Mouse (Mus musculus) kidney, adult 2 months (tissue): Measurements from ENCODE around the gene Cdh24. TPM values are rescaled to one million over a fixed set of nuclear protein-coding genes. Genes with fewer than 3 reads are reported as not detected.

ENCODE experiments used
- DNase-seq: peaks from one replicate; pipeline ENCODE4 v3.0.0; 2021
- H3K27ac ChIP-seq: fragments of 200-500 bp; 2 replicates; pipeline ENCODE4 v1.5.1; 2012; ENCODE audit warnings: low read depth, low read length, control low read depth, inconsistent platforms; ENCODE audit not compliant: insufficient read depth
- H3K27me3 ChIP-seq: fragments of 200-500 bp; replicated peaks from 2 replicates; pipeline ENCODE4 v1.6.1; 2012; ENCODE audit warnings: mild to moderate bottlenecking, moderate library complexity, low read length, inconsistent platforms; ENCODE audit not compliant: control insufficient read depth, insufficient read depth
- H3K36me3 ChIP-seq: fragments of 200-500 bp; 2 replicates; pipeline ENCODE4 v1.6.1; 2012; ENCODE audit warnings: mild to moderate bottlenecking, moderate library complexity, low read length, inconsistent platforms; ENCODE audit not compliant: control insufficient read depth, insufficient read depth
- H3K4me1 ChIP-seq: fragments of 200-500 bp; 2 replicates; pipeline ENCODE4 v1.6.1; 2011; ENCODE audit warnings: low read length; ENCODE audit not compliant: control insufficient read depth, insufficient read depth
- H3K4me3 ChIP-seq: fragments of 200-500 bp; 2 replicates; pipeline ENCODE4 v1.5.1; 2011; ENCODE audit warnings: mild to moderate bottlenecking, low read depth, low read length, control low read depth; ENCODE audit not compliant: insufficient read depth
- CTCF ChIP-seq: fragments of 200-500 bp; conservative IDR thresholded peaks from 2 replicates; pipeline ENCODE4 v1.5.1; 2011; ENCODE audit warnings: low read depth, mild to moderate bottlenecking, control low read depth, low read length, moderate library complexity, mixed read lengths; ENCODE audit not compliant: insufficient read depth, insufficient read length
- POLR2A ChIP-seq: fragments of 200-500 bp; IDR thresholded peaks from one replicate; pipeline ENCODE4 v1.6.1; 2011; ENCODE audit warnings: low read depth, low read length, control low read depth
- WGBS: fragments of 180-500 bp; shearing (Covaris S2); methylation state at CpG from one replicate; pipeline ENCODE4 v1.1.7; 2018; 5-methylcytosine and 5-hydroxymethylcytosine counted together
- polyA plus RNA-seq: library from polyadenylated mRNA; depleted of rRNA; stranded (reverse); fragments of >200 nt; gene quantifications from 2 replicates; pipeline ENCODE4 v1.2.3, GENCODE M21; 2012; rRNA removed

Cdh24 gene
- polyA plus RNA-seq, 1 experiment, result 1.2 TPM

DNA sequence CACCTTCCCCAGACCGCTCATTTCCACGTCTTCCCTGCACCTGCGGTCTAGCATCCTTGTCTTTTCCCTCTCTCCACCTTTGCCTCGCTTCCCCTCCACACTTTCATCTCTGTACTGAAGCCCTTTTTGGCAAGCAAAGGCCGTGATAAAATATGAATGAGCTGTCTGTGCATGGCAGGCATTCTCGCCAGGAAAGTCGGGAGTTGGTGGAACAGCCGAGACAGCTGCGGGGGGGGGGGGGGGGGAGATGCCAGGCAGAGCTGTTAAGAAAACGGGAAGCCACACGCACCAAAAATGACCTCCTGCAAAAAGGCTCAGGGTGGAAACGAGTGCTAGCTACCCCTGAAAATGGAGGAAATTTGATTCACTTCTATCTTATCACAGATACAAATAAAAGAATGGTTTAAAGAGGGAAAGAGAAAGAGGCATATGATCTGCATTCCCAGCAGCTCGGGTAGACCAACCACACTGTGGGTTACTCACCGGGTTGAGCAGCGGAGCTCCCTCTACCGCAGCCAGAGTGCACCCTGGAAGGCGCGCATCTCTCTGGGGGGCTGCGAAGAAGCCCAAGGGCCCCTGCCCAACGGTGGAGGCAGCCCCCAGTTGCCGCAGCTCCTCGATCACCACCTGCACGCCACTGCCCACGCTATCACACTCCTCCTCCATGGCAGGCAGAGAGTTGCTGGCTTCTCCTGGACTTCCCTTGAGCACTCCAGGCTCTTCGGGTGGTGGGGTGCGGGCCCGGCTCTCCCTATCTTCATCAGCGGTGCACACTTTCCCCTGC, 46.3 kb downstream of the Cdh24 start:
- H3K27me3 ChIP-seq, result no peaks in the 10 kb centered on the region
- H3K4me3 ChIP-seq, result no peak overlapping the region
- no peak for DNase-seq
- peaks cover 6% of the 10 kb centered on the region; the same call in 1 of the 2 replicates for H3K4me1 ChIP-seq
- H3K27ac ChIP-seq, result no peak overlapping the region
- TF ChIP-seq POLR2A, result no peak
- TF ChIP-seq CTCF, result no peak
- no peaks in the 10 kb centered on the region for H3K36me3 ChIP-seq
- WGBS, result 85% methylated on average over 28 of the region's 28 CpGs

DNA sequence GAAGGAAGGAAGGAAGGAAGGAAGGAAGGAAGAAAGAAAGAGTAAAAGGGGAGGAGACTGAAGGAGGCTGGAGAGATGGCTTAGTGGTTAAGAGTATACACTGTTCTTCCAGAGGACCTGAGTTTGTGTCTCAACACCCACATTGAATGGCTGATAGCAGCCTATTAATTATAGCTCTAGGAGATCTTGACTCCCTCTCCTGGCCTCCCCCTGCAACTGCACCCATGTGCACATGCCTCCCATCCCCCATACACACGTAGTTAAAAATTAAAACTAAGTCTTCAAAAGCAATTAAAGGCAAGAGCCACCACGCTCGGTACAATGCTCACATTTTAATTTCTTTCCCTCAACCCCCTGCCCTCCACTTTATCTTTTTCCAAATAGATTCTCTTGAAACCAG, 47.1 kb downstream of the Cdh24 start:
- no peaks in the 10 kb centered on the region for H3K27me3 ChIP-seq
- peak; percentile 19 for DNase-seq
- no peaks in the 10 kb centered on the region for H3K36me3 ChIP-seq
- TF ChIP-seq CTCF, result peak; percentile 58
- TF ChIP-seq POLR2A, result no peak
- 69% methylated on average over 3 of the region's 3 CpGs for WGBS
- H3K4me1 ChIP-seq, result peaks cover 6% of the 10 kb centered on the region; the same call in 1 of the 2 replicates
- no peak overlapping the region for H3K4me3 ChIP-seq
- no peak overlapping the region for H3K27ac ChIP-seq

DNA sequence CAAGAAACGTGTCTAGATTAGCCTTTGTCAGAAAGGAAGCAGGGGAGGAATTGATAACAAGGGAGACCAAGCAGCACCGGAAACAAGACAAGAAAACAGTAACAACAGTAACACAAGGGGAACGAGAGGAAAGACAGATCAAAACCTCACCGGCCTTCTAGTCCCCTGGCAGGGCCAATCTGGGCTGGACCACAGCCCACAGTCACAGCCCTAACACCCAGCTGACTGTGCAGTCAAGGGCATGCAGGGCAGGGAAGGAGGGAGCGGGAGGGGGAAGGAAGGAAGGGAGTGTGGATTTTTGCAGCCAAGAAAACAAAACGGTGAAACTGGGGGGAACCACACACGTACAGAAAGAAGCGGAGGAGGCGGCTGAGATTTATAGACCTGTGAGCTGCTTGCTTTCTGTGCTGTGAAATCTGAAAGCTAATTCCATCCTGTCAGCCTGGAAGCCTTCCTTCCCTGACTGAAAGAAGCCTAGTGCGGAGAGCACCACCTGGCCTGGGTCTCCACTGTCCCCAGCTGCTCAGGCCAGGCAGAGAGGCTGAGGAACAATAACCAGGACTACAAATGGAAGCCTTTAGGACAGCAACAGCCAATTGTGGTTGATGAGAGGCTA, 48.7 kb downstream of the Cdh24 start:
- 33% methylated on average over 10 of the region's 10 CpGs for WGBS
- Histone ChIP-seq H3K4me3 (no peak overlapping the region), H3K27ac (peak overlapping the region; percentile 71), H3K36me3 (no peaks in the 10 kb centered on the region), H3K4me1 (peaks cover 6% of the 10 kb centered on the region; the same call in 1 of the 2 replicates), H3K27me3 (no peaks in the 10 kb centered on the region)
- peak; percentile 56 for DNase-seq
- TF ChIP-seq CTCF (no peak), POLR2A (no peak)

DNA sequence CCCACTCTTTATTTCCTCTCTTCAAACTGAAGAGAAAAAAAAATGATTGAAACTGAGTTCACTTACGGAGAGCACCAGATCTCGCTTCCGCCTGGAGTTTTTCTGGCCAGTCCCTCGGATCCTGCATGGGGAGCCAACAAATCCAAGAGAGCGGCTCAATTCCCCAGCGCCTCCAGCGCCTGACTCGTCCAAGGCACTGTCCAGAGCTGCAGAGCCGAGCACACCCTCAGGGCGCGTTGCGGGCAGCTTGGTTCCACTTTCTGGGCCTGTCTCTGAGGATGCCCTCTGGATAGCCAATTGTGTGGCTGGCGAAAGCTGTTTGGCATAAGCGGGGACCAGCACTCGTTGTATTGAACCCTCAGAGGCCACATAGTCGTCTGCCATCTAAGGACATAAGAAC, 50.1 kb downstream of the Cdh24 start:
- Histone ChIP-seq H3K4me3 (no peak overlapping the region), H3K27ac (no peak overlapping the region), H3K27me3 (no peaks in the 10 kb centered on the region), H3K36me3 (no peaks in the 10 kb centered on the region), H3K4me1 (peaks cover 6% of the 10 kb centered on the region; the same call in 1 of the 2 replicates)
- DNase-seq, result no peak
- 93% methylated on average over 16 of the region's 16 CpGs for WGBS
- TF ChIP-seq POLR2A, result no peak
- no peak for TF ChIP-seq CTCF

DNA sequence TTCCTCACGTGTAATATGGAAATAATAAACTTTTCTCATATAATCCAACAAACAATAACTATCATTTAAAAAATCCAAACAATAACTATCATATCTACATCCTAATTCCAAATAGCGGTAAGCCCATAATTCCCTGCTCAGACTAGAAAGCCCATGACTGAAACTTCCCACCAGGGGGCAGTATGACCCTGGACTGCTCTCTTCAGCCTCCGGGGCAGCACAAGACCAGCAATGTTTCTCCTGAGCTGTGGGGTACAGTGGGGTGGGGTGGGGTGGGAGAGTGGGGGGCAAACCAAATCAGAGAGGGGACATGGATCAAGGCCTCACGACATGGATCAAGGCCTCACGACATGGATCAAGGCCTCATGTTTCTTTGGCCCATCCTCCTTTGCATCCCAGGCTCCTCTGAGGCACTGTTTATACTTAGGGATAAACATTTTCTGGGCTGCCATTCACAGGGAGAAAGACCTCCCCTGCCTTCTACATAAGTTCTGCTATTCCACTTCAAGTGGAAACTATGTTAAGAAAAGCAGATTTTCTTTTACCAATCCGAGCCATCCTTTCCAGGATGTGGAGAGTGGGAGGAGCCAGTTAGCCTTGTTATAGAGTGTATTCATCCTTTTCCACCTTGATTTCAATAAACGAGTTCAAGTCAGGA, 57.4 kb downstream of the Cdh24 start:
- WGBS, result 41% methylated on average over 7 of the region's 7 CpGs

DNA sequence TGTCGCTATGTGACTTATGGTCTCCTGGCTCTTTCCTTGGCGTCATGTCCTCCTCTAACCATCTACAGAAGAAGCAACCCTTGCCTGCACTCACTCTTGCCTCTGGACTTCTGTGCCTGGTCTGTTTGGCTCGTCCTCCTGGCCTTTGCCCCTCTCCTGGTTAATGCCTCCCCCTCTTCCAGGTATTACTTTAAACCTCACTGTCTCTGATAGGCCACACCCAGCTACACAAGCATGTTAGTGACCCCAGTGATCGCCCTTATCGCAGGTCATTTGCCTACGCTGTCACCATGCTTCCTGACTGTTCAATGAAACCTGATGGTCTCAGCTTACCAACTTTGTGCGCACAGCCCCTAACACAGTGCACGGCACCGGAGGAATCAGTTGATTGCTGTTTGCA, 58.6 kb downstream of the Cdh24 start:
- Histone ChIP-seq H3K27me3 (no peaks in the 10 kb centered on the region), H3K4me3 (no peak overlapping the region), H3K4me1 (peaks cover 11% of the 10 kb centered on the region; the same call in 1 of the 2 replicates), H3K36me3 (no peaks in the 10 kb centered on the region), H3K27ac (no peak overlapping the region)
- no peak for TF ChIP-seq POLR2A
- TF ChIP-seq CTCF, result no peak
- 69% methylated on average over 9 of the region's 9 CpGs for WGBS
- DNase-seq, result peak; percentile 69

More for the DNA sequence above, 57.4 kb downstream of the Cdh24 start:
- H3K36me3 ChIP-seq, result no peaks in the 10 kb centered on the region
- peaks cover 4% of the 10 kb centered on the region; the same call in 1 of the 2 replicates for H3K4me1 ChIP-seq
- peak; percentile 67 for DNase-seq
- H3K27ac ChIP-seq, result no peak overlapping the region
- H3K27me3 ChIP-seq, result no peaks in the 10 kb centered on the region
- no peak overlapping the region for H3K4me3 ChIP-seq
- TF ChIP-seq CTCF, result peak; percentile 70
- no peak for TF ChIP-seq POLR2A

Other genes starting within 250 kb of the Cdh24 start
- 454 and 464 TPM in 2 replicates for gene Slc7a7, start 223.6 kb downstream of the Cdh24 start, polyA plus RNA-seq
- gene Mrpl52, start 214.5 kb downstream of the Cdh24 start, polyA plus RNA-seq, result 366 and 425 TPM in 2 replicates
- 37.2 and 42.1 TPM in 2 replicates for gene Mmp14, start 209.8 kb downstream of the Cdh24 start, polyA plus RNA-seq
- gene Lrp10, start 177.2 kb downstream of the Cdh24 start, polyA plus RNA-seq, result 168 and 211 TPM in 2 replicates
- gene Rem2, start 165.3 kb downstream of the Cdh24 start, polyA plus RNA-seq, result 0.23 and 0.30 TPM in 2 replicates
- 30.9 and 33.0 TPM in 2 replicates for gene Prmt5, start 123.8 kb downstream of the Cdh24 start, polyA plus RNA-seq
- gene Haus4, start 86.7 kb downstream of the Cdh24 start, polyA plus RNA-seq, result 9.6 and 10.0 TPM in 2 replicates
- gene Ajuba, start 63.8 kb downstream of the Cdh24 start, polyA plus RNA-seq, result 32.4 and 33.9 TPM in 2 replicates
- gene 4931414P19Rik, start 35.4 kb downstream of the Cdh24 start, polyA plus RNA-seq, result 6.5 and 8.1 TPM in 2 replicates
- 244 and 276 TPM in 2 replicates for gene Psmb5, start 23.3 kb downstream of the Cdh24 start, polyA plus RNA-seq
- not detected in 2 replicates for gene Psmb11, start 19.9 kb downstream of the Cdh24 start, polyA plus RNA-seq
- not detected in 2 replicates for gene Gm17606, start 412 bp downstream of the Cdh24 start, polyA plus RNA-seq
- gene 1700123O20Rik, start 44.9 kb upstream of the Cdh24 start, polyA plus RNA-seq, result 54.0 and 57.5 TPM in 2 replicates
- gene Acin1, start 45.6 kb upstream of the Cdh24 start, polyA plus RNA-seq, result 79.2 and 79.4 TPM in 2 replicates
- gene Gm29776, start 57.5 kb upstream of the Cdh24 start, polyA plus RNA-seq, result 0.16 and 0.20 TPM in 2 replicates
- 0.20 and 0.30 TPM in 2 replicates for gene Cebpe, start 70.8 kb upstream of the Cdh24 start, polyA plus RNA-seq
- gene Slc7a8, start 140.6 kb upstream of the Cdh24 start, polyA plus RNA-seq, result 333 and 352 TPM in 2 replicates
- gene Rnf212b, start 172.8 kb upstream of the Cdh24 start, polyA plus RNA-seq, result 7.4 and 7.6 TPM in 2 replicates
- gene Homez, start 229.6 kb upstream of the Cdh24 start, polyA plus RNA-seq, result 9.2 and 9.6 TPM in 2 replicates
- 21.0 and 23.5 TPM in 2 replicates for gene Ppp1r3e, start 236.2 kb upstream of the Cdh24 start, polyA plus RNA-seq
- gene Bcl2l2, start 242.0 kb upstream of the Cdh24 start, polyA plus RNA-seq, result 47.1 and 59.0 TPM in 2 replicates
- gene Gm20521, start 242.1 kb upstream of the Cdh24 start, polyA plus RNA-seq, result not detected in 2 replicates